Mouse (Mus musculus) gastrocnemius, postnatal 4 days (tissue): Measurements from ENCODE around the gene Gm14744. TPM values are rescaled to one million over a fixed set of nuclear protein-coding genes. Genes with fewer than 3 reads are reported as not detected.
"Not testable (repeated sequence)": the region's sequence is repeated elsewhere in the genome, so short reads cannot be mapped to it uniquely, and the experiment has no call there.

Experiments used
- DNase-seq, 2 experiments: peaks; one replicate each; pipeline ENCODE4 v3.0.0; 2021 to 2022; ENCODE audit warnings: low spot score in 2 of 2, mixed read lengths in 2 of 2
- long read RNA-seq, 2 experiments: library from polyadenylated mRNA; stranded (forward); transcript quantifications; one replicate each; pipeline ENCODE4 v2.0.0; 2021
- total RNA-seq, 2 experiments: library from RNA; stranded (reverse); gene quantifications; 2 replicates each; pipeline ENCODE4 v1.2.3; 2021

The Gm14744 gene
- not detected for total RNA-seq
- long read RNA-seq, experiment 1, result 0 reads
- long read RNA-seq, experiment 2, result 0 reads

DNA sequence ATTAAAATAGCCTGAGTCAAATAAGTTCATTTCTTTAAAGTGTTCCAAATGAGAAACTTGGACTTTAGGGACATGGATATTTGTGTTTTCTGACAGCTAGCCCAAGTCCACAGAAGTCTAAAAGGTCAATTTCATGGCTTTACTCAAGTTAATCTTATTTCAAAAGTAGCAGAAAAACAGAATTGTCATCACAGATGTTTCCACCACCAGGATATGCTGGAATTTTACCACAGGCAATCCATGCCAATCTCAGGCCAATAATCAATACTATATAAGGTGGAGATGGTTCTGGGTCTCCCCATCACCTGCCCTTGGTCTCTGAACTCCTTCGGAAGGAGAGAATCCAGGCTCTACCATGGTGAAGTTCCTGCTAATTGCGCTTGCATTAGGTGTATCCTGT is at the start of gene Gm14744:
Gene Gm14744 (plus strand): TSS at position 301 of the 400 bp plus-strand sequence.
- DNase-seq, result not testable (repeated sequence)

DNA sequence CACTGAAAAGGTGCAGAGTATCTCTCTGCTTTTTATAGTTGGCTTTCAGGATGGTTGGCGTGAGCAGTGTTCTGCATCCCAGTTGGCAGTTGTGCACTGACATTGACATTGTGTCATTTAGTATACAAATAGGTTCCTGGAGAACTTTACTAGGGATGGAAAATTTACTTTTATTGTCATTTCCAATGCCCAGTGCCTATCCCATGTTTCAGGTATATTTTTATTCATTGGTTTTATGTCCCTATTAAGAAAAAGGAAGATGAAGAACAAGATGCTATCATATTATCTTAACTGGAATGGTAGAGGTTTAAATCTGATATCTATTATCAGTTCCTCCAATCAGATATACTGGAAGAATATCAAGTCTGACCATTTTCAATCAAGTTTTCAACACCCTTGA is 11.0 kb upstream of the Gm14744 start, which contains the start of gene Pbsn:
Gene Pbsn (minus strand): TSS at position 101 of the 400 bp plus-strand sequence.
- DNase-seq, result no peak

GRCm38 (mm10) chrX:77880033-77880432 is 15.5 kb downstream of the Gm14744 start:
- DNase-seq, result not testable (repeated sequence)

Other genes with a start within 250 kb of the Gm14744 start
- gene Prkx, start 68.5 kb upstream of the Gm14744 start, total RNA-seq, result 1 to 10 TPM; 6.4 to 7.2 TPM
- not detected for gene Pbsn, start 11.1 kb upstream of the Gm14744 start, total RNA-seq
- not detected for gene 5430402E10Rik, start 60.3 kb downstream of the Gm14744 start, total RNA-seq
- gene Obp1a, start 226.6 kb downstream of the Gm14744 start, total RNA-seq, result not detected